Mouse (Mus musculus) thymus, postnatal 14 days (tissue): ENCODE results near the gene Galnt5.

ENCODE experiments used
- DNase-seq: peaks from one replicate; pipeline ENCODE4 v3.0.0; 2021

Gene Galnt5

DNA sequence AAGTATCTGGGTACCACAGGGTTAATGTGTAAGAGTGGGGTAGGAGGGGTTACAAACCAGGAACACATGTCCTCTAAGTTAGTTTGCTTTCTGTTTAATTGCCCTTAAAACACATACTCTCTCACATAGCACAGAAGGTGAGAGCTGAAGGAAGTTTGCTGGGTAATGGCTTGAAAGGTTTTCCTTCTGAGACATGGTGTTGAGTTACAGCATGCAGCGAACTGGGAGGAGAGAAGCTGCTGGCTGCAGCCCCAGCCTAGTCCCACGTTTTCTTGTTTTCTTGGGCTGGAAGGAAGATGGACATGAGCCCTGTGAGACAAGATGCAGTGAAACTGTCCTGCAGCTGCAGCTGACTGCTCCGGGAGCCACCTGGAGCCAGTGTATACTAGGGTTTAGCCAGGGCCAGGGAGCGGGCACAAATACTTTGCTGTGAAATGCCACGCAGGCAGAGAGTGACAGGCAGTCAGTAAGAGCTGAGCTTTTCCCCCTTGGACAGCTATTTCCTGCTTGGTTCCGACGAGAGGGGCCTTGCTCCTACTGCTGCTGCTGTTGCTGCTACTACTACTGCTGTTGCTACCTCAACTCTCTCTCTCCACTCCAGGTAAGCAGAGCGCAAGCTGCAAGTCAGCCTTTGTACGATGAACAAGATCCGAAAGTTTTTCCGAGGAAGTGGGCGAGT, at the start of gene Galnt5:
TSS of gene Galnt5 (plus strand) at position 133 of the 679 bp plus-strand sequence.
- DNase-seq = no peak

- no peak for DNase-seq
These were observed 46.1 kb upstream of the Galnt5 start for GRCm38 (mm10) chr2:57951620-57952019.

DNA sequence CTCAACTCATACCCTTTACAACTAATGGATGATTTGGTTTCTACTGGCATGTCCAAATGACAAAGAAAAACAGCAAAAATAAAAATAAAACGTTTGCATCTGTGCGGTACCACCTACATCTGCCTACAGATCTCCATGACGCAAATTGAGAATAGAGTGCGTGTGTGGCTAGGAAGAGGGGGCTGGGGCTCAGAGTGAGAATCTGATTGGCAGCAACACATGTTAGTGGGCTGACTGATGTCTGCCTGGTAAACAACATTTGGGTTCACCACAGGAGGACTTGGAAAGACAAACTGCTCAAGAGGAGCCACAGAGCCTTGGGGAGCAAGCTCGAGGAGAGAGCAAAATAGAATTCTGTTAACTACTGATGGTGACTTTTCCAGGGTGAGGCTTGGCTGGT, 36.9 kb upstream of the Galnt5 start:
- no peak for DNase-seq

DNA sequence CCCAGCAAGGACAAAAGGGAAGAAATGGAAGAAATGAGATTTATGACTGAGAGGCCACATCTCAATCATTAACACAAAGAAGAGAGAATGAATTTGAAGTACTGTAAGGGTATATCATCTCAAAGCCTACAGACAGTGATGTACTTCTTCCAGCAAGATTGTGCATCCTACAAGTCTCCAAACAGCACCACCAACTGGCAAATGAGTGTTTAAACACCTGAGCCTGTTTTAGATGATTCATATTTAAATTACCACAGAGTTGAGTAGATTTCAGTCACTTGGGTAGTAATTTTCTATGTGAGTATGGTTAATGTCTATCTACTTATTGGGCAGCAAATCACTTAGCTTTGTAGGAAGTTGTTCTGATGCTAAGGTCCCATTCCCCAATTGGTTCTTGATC, 15.4 kb upstream of the Galnt5 start:
- no peak for DNase-seq

- DNase-seq = no peak
These were observed 6.6 kb upstream of the Galnt5 start for GRCm38 (mm10) chr2:57991084-57991483.

DNA sequence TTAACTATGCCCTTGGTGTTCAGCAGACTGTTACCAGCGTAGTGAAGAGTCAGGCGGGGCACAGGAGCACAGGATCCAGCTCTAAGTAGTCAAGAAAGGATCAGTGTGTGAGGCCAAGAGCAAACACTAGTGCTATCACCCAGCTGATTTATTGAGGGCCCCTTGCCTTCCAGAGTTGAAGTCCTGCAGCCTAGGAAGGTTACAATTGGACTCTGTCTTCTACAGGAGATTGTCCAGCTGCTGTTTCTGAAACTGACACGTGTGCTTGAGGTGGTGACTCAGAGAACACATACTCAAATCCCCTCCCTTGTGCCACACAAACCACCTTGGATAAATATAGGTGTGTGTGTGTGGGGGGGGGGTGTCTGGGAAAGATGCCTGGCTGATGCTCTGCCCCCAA, 3.8 kb downstream of the Galnt5 start:
- no peak for DNase-seq

GRCm38 (mm10) chr2:58007081-58007480, 9.4 kb downstream of the Galnt5 start:
- DNase-seq = no peak

GRCm38 (mm10) chr2:58023556-58023955, 25.9 kb downstream of the Galnt5 start:
- DNase-seq = no peak

DNA sequence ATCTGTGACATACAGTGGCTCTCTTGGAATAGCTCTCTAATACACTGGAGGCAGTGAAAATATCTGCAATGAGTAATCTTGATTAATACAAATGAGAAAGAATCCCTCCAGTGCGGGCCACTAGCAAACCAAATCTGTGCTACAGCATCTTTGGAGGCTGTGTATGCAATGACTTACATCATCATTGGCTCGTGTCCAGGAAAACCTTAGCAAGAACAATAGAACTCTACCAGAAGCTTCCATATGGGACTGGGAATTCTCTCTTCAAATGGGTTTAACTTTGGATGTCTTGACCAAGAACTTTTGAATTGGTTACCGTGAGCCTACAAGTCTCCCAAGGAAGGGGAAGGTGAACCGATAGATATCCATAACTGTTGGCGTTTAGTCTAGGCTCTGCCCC, 29.1 kb downstream of the Galnt5 start:
- no peak for DNase-seq

DNA sequence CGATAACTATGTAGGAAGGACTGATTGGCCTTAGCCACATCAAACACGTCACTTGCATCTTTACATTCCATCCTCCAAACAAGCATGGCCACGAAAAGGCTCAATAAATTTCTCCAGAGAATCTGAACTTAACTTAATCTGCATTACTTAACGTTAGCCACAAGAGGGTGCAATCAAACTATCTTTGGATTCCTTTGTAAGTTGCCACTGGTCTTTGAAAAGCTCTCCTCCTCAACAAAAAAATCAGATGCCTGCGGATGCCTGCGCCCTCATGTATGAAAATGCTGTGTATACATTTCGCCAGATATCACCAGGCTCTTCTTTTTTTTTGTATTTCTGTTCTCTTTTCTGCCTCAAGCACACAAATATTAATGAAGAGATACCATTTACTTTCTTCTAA, 31.7 kb downstream of the Galnt5 start:
- DNase-seq = peak; percentile 15

GRCm38 (mm10) chr2:58031431-58031830, 33.7 kb downstream of the Galnt5 start:
- DNase-seq = no peak

- DNase-seq = no peak
These were observed 38.0 kb downstream of the Galnt5 start for GRCm38 (mm10) chr2:58035635-58036034.

DNA sequence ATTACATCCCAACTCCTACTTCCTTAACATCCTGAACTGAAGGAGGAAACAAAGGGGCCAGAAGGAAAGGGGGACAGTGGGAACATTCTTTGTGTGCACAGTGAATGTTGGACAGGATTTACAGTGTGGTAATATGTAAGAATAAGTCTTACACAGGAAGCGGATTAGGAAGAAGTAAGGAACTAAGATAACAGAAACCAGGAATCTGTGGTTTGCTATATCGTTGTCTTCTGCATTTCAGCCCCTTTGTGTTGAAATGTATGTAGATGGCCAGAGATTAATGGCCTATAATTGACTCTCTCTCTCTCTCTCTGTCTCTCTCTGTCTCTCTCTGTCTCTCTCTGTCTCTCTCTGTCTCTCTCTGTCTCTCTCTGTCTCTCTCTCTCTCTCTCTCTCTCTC, 39.2 kb downstream of the Galnt5 start:
- DNase-seq = no peak

- DNase-seq = no peak
These were observed 44.2 kb downstream of the Galnt5 start for GRCm38 (mm10) chr2:58041867-58042266.

DNA sequence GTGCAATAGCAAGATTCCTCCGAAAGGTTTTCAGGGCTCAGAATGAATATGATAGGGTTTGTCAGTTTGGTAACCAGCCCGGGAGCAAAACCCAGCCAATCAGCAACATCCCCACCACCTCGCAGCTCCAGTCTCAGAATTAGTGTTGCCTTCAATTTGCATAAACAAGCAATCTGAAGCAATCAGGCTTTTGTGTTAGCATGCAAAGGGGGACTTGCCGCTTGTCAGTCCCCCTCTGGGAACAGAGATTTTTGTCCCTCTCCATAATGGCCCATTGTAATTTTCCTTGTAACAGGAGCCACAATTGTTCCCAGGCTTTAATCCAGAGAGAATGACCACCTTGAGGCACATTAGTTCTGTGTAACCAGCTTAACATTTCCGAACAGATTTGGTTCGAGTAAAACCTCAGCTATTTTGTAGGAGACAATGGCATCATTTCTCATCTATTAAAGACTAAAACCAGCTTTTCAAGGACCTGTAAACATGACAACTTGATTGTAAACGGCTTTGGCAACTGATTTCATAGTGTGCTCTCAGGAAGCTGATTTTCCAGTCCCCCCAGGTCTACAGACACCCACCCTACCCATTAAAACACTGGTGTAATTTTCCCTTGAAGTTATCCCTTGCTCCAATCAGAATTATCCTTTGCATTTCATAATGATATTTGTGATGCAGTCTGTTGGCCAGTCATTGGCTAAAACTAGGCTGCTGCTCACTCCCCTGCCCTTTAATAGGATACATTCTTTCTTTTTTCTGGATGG, 55.3 kb downstream of the Galnt5 start, which contains the start of gene Ermn:
TSS of gene Ermn (minus strand) at position 44 of the 761 bp plus-strand sequence.
- DNase-seq = no peak

DNA sequence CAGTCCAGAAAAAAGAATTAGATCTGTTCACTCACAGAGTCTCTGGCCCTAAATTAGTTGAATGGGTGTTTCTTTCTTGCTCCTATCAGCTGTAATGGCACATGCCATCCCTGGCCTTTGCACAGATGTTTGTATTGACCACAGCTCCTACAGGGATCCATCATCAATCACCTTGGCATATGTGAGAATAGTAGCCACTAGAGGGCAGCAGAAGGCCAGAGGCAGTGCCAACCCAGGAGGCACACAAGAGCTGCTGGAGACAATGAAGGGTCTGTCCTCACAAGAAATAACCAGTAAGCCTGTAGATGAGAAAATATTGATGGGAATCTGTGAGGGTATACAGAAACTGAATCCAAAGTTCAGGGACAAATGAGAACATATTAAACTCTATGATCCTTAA, 57.7 kb downstream of the Galnt5 start:
- DNase-seq = peak; percentile 79

DNA sequence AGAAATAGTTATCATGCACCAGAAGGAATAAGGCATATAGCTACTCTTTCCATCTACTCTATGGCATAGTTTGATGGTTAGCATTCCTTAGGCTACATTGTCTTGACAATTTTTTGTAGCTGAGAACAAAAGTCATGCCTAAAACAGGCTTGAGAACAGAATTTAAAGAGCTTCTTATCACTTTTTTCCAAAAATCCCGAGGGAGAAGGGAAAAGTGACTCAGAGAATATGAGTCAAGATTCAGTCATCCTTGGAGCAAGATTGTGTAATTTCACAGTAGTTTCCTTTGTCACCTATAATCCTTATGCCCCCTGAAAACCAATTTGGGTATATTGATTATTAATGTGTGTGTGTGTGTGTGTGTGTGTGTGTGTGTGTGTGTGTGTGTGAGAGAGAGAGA, 82.2 kb downstream of the Galnt5 start:
- DNase-seq = no peak

GRCm38 (mm10) chr2:58086420-58086819, 88.7 kb downstream of the Galnt5 start:
- no peak for DNase-seq

- DNase-seq = no peak
These were observed 97.1 kb downstream of the Galnt5 start for GRCm38 (mm10) chr2:58094818-58095217.
